Mouse (Mus musculus): ENCODE measurements around the gene Tpx2.

The Tpx2 gene

GRCm38 (mm10) chr2:152847815-152848302 is at the start of gene Tpx2:
TSS of gene Tpx2 (plus strand) at chr2:152847964.
- peak; percentile 97 to 98 for DNase-seq

GRCm38 (mm10) chr2:152799954-152800761 is 47.6 kb upstream of the Tpx2 start:
- no peak for DNase-seq

GRCm38 (mm10) chr2:152800762-152801113 is 47.0 kb upstream of the Tpx2 start:
- DNase-seq = no peak

- DNase-seq = no peak
Observed at GRCm38 (mm10) chr2:152802303-152802702, 45.5 kb upstream of the Tpx2 start.

GRCm38 (mm10) chr2:152803081-152803480 is 44.7 kb upstream of the Tpx2 start:
- no peak for DNase-seq

GRCm38 (mm10) chr2:152804408-152805110 is 43.2 kb upstream of the Tpx2 start:
- DNase-seq = peak in 1 of 2 experiments; percentile 51

- DNase-seq = no peak
Observed at GRCm38 (mm10) chr2:152805111-152805490, 42.7 kb upstream of the Tpx2 start.

GRCm38 (mm10) chr2:152806037-152806436 is 41.7 kb upstream of the Tpx2 start:
- no peak for DNase-seq

GRCm38 (mm10) chr2:152808178-152808577 is 39.6 kb upstream of the Tpx2 start:
- DNase-seq = no peak

GRCm38 (mm10) chr2:152810158-152810941 is 37.4 kb upstream of the Tpx2 start:
- no peak for DNase-seq

GRCm38 (mm10) chr2:152811336-152812165 is 36.2 kb upstream of the Tpx2 start:
- DNase-seq = no peak

- DNase-seq = no peak
Observed at GRCm38 (mm10) chr2:152813232-152813631, 34.5 kb upstream of the Tpx2 start.

- DNase-seq = no peak
Observed at GRCm38 (mm10) chr2:152814213-152814874, 33.4 kb upstream of the Tpx2 start.

GRCm38 (mm10) chr2:152815879-152816656 is 31.7 kb upstream of the Tpx2 start:
- no peak for DNase-seq

- no peak for DNase-seq
Observed at GRCm38 (mm10) chr2:152816657-152817348, 31.0 kb upstream of the Tpx2 start.

GRCm38 (mm10) chr2:152817596-152818291 is 30.0 kb upstream of the Tpx2 start:
- peak in 1 of 2 experiments; percentile 64 for DNase-seq

- DNase-seq = no peak
Observed at GRCm38 (mm10) chr2:152818679-152819078, 29.1 kb upstream of the Tpx2 start.

GRCm38 (mm10) chr2:152819097-152819624 is 28.6 kb upstream of the Tpx2 start:
- no peak for DNase-seq

GRCm38 (mm10) chr2:152819926-152820325 is 27.8 kb upstream of the Tpx2 start:
- peak in 1 of 2 experiments; percentile 39 for DNase-seq
